Mouse (Mus musculus): ENCODE data around the gene Flot1. TPM values are rescaled to one million over a fixed set of nuclear protein-coding genes. Genes with fewer than 3 reads are reported as not detected.

Gene Flot1
- polyA plus RNA-seq, 1 experiment from 2014 or later = 111 TPM

DNA sequence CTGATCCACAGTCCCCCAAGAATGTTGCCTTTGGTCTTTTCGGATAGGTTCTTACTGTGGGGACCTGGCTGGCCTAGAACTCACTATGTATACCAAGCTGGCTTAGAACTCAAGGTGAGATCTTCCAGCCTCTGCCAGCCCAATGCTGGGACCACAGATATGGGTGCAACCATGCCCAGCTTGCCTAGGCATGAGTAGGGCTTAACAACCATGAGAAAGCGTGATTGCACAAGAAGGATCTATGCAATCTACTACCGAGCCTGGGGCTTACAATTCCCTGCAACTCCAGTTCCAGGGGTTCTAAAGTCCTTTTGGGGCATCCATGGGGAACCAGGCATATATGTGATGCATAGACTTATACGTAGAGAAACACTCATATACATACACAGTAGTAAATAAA, 32.1 kb upstream of the Flot1 start:
- H3K9ac ChIP-seq = no peak overlapping the region
- H3K9me3 ChIP-seq = no peaks in the 10 kb centered on the region
- no peak overlapping the region for H3K4me2 ChIP-seq
- H3K4me3 ChIP-seq = no peak overlapping the region
- no peaks in the 10 kb centered on the region for H3K36me3 ChIP-seq
- ATAC-seq (ENCODE audit: low FRiP score, low read depth) = no peak
- H3K4me1 ChIP-seq (replicated peaks) = no peaks in the 10 kb centered on the region
- H3K27ac ChIP-seq (replicated peaks) = no peak overlapping the region
- 84% methylated on average over 4 of the region's 4 CpGs for WGBS
- H3K27me3 ChIP-seq = no peaks in the 10 kb centered on the region

GRCm38 (mm10) chr17:35792837-35793236, 30.2 kb upstream of the Flot1 start:
- Histone ChIP-seq H3K4me3 (no peak overlapping the region), H3K9me3 (no peaks in the 10 kb centered on the region), H3K9ac (no peak overlapping the region), H3K27ac (replicated peaks) (no peak overlapping the region), H3K4me2 (no peak overlapping the region), H3K27me3 (no peaks in the 10 kb centered on the region), H3K4me1 (replicated peaks) (no peaks in the 10 kb centered on the region), H3K36me3 (no peaks in the 10 kb centered on the region)
- WGBS = 90% methylated on average over 2 of the region's 2 CpGs
- ATAC-seq (ENCODE audit: low FRiP score, low read depth) = no peak

DNA sequence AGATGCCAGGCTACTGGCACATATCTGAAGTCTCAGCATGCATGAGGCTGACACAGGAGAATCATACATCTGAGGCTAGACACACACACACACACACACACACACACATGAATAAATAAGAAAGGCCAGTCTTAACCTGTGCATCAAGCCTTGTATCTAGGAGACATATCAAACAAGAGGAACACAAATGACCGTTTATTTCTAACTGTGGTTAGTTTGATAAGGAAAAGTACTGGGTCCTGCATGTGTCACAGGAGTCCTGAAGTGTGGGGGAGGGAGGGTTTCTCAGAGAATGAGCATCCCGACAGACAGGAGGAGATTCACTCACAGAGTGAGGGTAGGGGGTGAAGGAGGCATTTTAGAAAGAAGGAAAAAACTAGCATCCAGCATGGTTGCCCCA, 27.9 kb upstream of the Flot1 start:
- ATAC-seq (ENCODE audit: low FRiP score, low read depth) = no peak
- WGBS = 47% methylated on average over 2 of the region's 2 CpGs
- Histone ChIP-seq H3K4me1 (replicated peaks) (no peaks in the 10 kb centered on the region), H3K9ac (no peak overlapping the region), H3K27me3 (no peaks in the 10 kb centered on the region), H3K27ac (replicated peaks) (no peak overlapping the region), H3K9me3 (no peaks in the 10 kb centered on the region), H3K4me2 (no peak overlapping the region), H3K36me3 (no peaks in the 10 kb centered on the region), H3K4me3 (no peak overlapping the region)

- no peak overlapping the region for H3K4me2 ChIP-seq
- 82% methylated on average over 6 of the region's 6 CpGs for WGBS
- no peaks in the 10 kb centered on the region for H3K9me3 ChIP-seq
- no peak overlapping the region for H3K4me3 ChIP-seq
- ATAC-seq (ENCODE audit: low FRiP score, low read depth) = no peak
- no peaks in the 10 kb centered on the region for H3K27me3 ChIP-seq
- H3K4me1 ChIP-seq (replicated peaks) = no peaks in the 10 kb centered on the region
- H3K27ac ChIP-seq (replicated peaks) = no peak overlapping the region
- no peaks in the 10 kb centered on the region for H3K36me3 ChIP-seq
- no peak overlapping the region for H3K9ac ChIP-seq
These were observed 27.4 kb upstream of the Flot1 start for GRCm38 (mm10) chr17:35795656-35796055.

- Histone ChIP-seq H3K9ac (no peak overlapping the region), H3K4me3 (no peak overlapping the region), H3K9me3 (no peaks in the 10 kb centered on the region), H3K4me1 (replicated peaks) (no peaks in the 10 kb centered on the region), H3K4me2 (no peak overlapping the region), H3K27ac (replicated peaks) (no peak overlapping the region), H3K27me3 (no peaks in the 10 kb centered on the region), H3K36me3 (no peaks in the 10 kb centered on the region)
- ATAC-seq (ENCODE audit: low FRiP score, low read depth) = no peak
- WGBS = 78% methylated on average over 5 of the region's 5 CpGs
These were observed 26.2 kb upstream of the Flot1 start for GRCm38 (mm10) chr17:35796835-35797234.

DNA sequence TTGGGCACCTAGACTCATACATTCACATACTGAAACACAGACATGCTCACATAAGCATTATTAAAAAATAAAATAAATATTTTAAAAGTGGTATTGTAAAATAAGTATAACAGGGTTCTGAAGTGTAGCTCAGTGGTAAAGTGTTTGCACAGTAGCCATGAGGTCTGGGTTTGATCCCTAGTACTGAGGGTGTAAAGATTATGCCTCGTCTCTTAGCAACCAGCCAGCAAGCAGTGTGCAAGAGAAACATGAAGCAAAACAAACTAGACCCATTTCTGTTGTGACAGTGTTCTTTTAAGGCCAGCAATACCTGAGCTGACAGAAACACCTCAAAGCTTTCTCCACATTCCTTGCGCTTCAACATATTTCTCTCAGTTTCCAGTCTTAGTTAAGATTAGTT, 22.1 kb upstream of the Flot1 start:
- WGBS = 78% methylated on average over 2 of the region's 2 CpGs
- H3K4me2 ChIP-seq = no peak overlapping the region
- no peaks in the 10 kb centered on the region for H3K9me3 ChIP-seq
- H3K4me3 ChIP-seq = no peak overlapping the region
- no peak overlapping the region for H3K9ac ChIP-seq
- no peaks in the 10 kb centered on the region for H3K4me1 ChIP-seq (replicated peaks)
- no peaks in the 10 kb centered on the region for H3K36me3 ChIP-seq
- no peak for ATAC-seq (ENCODE audit: low FRiP score, low read depth)
- no peaks in the 10 kb centered on the region for H3K27me3 ChIP-seq
- no peak overlapping the region for H3K27ac ChIP-seq (replicated peaks)

DNA sequence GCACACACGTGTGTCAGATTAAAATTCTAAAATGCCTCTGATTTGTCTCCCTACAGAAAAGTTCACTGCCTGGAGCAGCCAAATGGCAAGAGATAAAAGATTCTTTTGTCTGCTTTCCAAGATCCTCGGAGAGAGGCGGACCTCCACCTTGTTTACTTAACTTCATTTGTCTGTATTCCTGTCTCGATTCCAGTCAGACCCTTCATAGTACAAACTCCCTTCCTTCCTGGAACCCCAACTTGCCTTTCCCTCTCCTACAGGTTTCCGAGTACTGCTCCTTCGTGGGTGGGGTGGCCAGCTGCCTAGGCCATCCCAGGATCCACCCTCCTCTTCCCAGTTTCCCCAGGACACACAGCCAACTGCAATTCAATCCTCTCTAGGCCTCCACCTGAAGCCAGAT, 20.0 kb upstream of the Flot1 start:
- Histone ChIP-seq H3K4me2 (no peak overlapping the region), H3K9ac (no peak overlapping the region), H3K4me3 (no peak overlapping the region), H3K36me3 (no peaks in the 10 kb centered on the region), H3K4me1 (replicated peaks) (no peaks in the 10 kb centered on the region), H3K9me3 (no peaks in the 10 kb centered on the region), H3K27me3 (no peaks in the 10 kb centered on the region), H3K27ac (replicated peaks) (no peak overlapping the region)
- ATAC-seq (ENCODE audit: low FRiP score, low read depth) = no peak
- 57% methylated on average over 6 of the region's 6 CpGs for WGBS

DNA sequence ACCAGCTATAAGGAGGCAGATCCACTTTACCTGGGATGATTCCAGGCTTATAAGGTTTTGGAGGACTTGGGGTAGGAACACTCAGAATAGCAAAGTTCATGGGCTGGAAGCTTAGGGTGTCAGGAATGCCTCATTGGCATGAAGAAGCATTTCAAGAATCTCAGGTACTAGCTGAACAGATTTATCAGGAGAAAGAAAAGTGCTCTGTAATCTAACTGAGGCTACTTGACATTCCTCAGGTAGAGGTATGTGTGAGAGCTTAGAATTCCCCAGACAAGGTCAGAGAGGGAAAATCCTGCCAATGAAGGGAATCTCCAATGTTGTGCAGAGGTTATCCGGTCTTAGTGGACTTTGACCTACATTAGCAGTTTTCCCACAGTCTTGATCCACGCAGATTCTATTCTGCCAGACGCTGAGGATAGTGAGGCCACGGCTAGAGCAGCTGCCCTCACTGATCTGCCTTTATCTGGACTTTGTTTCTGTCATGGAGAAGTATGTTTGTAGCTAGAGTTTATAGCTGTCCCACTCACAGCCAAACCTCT, 19.1 kb upstream of the Flot1 start:
- no peak overlapping the region for H3K27ac ChIP-seq (replicated peaks)
- no peaks in the 10 kb centered on the region for H3K27me3 ChIP-seq
- no peak for ATAC-seq (ENCODE audit: low FRiP score, low read depth)
- no peak overlapping the region for H3K4me2 ChIP-seq
- H3K4me1 ChIP-seq (replicated peaks) = no peaks in the 10 kb centered on the region
- H3K4me3 ChIP-seq = no peak overlapping the region
- no peaks in the 10 kb centered on the region for H3K9me3 ChIP-seq
- H3K9ac ChIP-seq = no peak overlapping the region
- WGBS = 96% methylated on average over 4 of the region's 4 CpGs
- no peaks in the 10 kb centered on the region for H3K36me3 ChIP-seq

GRCm38 (mm10) chr17:35808073-35808472, 15.0 kb upstream of the Flot1 start:
- Histone ChIP-seq H3K4me2 (no peak overlapping the region), H3K4me3 (no peak overlapping the region), H3K36me3 (no peaks in the 10 kb centered on the region), H3K9ac (no peak overlapping the region), H3K4me1 (replicated peaks) (peaks cover 3% of the 10 kb centered on the region; the same call in 1 of the 2 replicates), H3K9me3 (no peaks in the 10 kb centered on the region), H3K27ac (replicated peaks) (0 out of 2 replicates have a peak overlapping the region, but pooled peaks have one; percentile 13), H3K27me3 (no peaks in the 10 kb centered on the region)
- WGBS = 58% methylated on average over 9 of the region's 9 CpGs
- ATAC-seq (ENCODE audit: low FRiP score, low read depth) = no peak

DNA sequence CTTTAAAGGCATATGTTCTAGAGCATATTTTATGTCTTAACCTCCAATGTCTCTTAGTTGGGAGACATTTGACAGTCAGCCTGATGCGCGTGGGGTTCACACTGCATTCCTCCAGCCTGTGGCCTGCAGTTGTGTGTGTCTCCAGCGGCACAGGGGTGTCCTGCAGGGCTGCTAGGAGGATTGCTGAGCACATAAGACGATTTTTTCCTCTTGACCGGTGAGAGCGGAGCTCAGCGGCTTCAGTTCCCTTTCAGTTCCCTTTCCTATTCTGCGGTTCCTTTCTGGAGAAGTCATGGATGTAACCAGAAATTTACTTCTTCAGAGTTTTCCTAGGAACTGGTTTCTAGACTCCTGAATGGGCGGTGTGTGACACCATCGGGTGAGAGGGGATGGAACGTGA, 13.6 kb upstream of the Flot1 start:
- no peak overlapping the region for H3K9ac ChIP-seq
- H3K4me1 ChIP-seq (replicated peaks) = peaks cover 6% of the 10 kb centered on the region; the same call in 1 of the 2 replicates
- 86% methylated on average over 11 of the region's 11 CpGs for WGBS
- ATAC-seq (ENCODE audit: low FRiP score, low read depth) = no peak
- H3K36me3 ChIP-seq = no peaks in the 10 kb centered on the region
- H3K9me3 ChIP-seq = no peaks in the 10 kb centered on the region
- no peak overlapping the region for H3K4me2 ChIP-seq
- H3K4me3 ChIP-seq = no peak overlapping the region
- H3K27me3 ChIP-seq = no peaks in the 10 kb centered on the region
- no peak overlapping the region for H3K27ac ChIP-seq (replicated peaks)

GRCm38 (mm10) chr17:35810900-35811648, 12.0 kb upstream of the Flot1 start:
- Histone ChIP-seq H3K27me3 (no peaks in the 10 kb centered on the region), H3K4me1 (replicated peaks) (peaks cover 6% of the 10 kb centered on the region; the same call in 1 of the 2 replicates), H3K9me3 (no peaks in the 10 kb centered on the region), H3K27ac (replicated peaks) (no peak overlapping the region), H3K36me3 (no peaks in the 10 kb centered on the region), H3K4me3 (no peak overlapping the region), H3K4me2 (no peak overlapping the region), H3K9ac (no peak overlapping the region)
- WGBS = 80% methylated on average over 5 of the region's 5 CpGs
- ATAC-seq (ENCODE audit: low FRiP score, low read depth) = no peak

DNA sequence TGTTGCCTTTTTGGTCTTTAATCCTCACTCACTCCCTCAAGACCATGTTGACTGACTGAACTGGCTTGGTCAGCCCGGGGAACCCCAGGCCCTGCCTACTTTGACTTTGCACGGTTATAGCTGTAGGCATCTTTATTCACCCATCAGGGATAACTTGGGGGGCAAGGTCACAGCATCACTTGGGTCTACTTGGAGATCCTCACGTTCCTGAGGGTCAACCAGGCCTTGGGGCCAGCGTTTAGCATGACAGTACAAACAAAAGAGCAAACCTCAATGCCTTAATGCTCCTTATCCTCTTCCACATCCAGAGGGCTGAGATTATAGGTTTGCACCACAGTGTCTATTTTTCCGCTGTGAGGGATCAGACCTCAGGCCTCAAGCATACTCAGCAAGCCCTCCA, 10.7 kb upstream of the Flot1 start:
- H3K9ac ChIP-seq = no peak overlapping the region
- WGBS = 74% methylated on average over 5 of the region's 5 CpGs
- no peak overlapping the region for H3K4me3 ChIP-seq
- no peak overlapping the region for H3K4me2 ChIP-seq
- no peaks in the 10 kb centered on the region for H3K9me3 ChIP-seq
- no peak for ATAC-seq (ENCODE audit: low FRiP score, low read depth)
- H3K36me3 ChIP-seq = no peaks in the 10 kb centered on the region
- peaks cover 6% of the 10 kb centered on the region; the same call in 1 of the 2 replicates for H3K4me1 ChIP-seq (replicated peaks)
- no peak overlapping the region for H3K27ac ChIP-seq (replicated peaks)
- no peaks in the 10 kb centered on the region for H3K27me3 ChIP-seq

GRCm38 (mm10) chr17:35812736-35813135, 10.3 kb upstream of the Flot1 start:
- H3K36me3 ChIP-seq = no peaks in the 10 kb centered on the region
- no peak overlapping the region for H3K4me2 ChIP-seq
- no peak overlapping the region for H3K9ac ChIP-seq
- peaks cover 6% of the 10 kb centered on the region; the same call in 1 of the 2 replicates for H3K4me1 ChIP-seq (replicated peaks)
- H3K9me3 ChIP-seq = no peaks in the 10 kb centered on the region
- no peak overlapping the region for H3K4me3 ChIP-seq
- no peak for ATAC-seq (ENCODE audit: low FRiP score, low read depth)
- peak overlapping the region; percentile 51 for H3K27ac ChIP-seq (replicated peaks)
- 67% methylated on average over 6 of the region's 6 CpGs for WGBS
- H3K27me3 ChIP-seq = no peaks in the 10 kb centered on the region

Measured in hindbrain, embryonic 15.5 days (tissue).